Mouse (Mus musculus): ENCODE measurements around the gene Exosc8.

Exosc8 gene

DNA sequence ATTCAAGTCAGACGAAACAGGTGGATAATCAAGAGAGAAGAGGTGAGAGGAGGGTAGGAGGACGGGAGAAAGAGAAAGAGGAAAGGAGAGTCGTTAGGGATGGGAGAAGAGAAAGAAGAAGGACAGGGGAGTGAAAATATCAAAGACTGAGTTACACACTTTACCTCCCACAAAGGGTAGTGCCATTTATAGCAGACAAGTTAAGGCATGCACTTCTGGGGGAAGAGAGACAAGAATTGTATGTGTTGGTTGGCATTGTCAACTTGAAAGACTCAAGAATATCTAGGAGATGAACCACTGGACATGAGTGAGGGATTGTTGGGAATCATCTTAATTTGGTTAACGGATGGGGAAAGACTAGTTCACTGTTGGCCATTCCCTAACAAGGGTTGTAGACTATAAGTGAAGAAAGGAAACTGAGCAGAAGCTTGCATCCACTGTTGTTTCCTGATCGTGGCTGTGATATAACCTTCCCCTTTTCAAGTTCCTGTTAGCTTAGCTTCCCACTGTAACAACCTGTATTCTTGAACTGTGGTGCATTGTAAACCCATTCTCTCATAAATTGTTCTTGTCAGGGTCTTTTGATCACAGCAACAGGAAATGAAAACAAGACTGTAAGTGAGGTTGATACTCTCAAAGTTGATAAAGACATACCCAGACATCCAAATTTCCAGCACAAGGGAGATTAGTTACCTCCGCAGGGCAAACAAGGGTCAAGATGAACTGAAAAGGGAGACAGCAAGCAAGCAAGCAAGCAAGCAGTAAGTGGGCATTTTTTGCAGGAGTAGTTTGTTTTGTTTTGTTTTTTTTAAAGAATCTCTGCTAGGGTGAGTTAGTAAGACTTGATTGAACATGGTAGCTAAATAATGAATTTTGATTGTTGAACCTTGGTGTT is 53.6 kb downstream of the Exosc8 start:
- no peak for DNase-seq (ENCODE audit: low read depth, low spot score)
